Comparison of ENCODE assay signal across 8 mouse cellular contexts in the genomic region with DNA sequence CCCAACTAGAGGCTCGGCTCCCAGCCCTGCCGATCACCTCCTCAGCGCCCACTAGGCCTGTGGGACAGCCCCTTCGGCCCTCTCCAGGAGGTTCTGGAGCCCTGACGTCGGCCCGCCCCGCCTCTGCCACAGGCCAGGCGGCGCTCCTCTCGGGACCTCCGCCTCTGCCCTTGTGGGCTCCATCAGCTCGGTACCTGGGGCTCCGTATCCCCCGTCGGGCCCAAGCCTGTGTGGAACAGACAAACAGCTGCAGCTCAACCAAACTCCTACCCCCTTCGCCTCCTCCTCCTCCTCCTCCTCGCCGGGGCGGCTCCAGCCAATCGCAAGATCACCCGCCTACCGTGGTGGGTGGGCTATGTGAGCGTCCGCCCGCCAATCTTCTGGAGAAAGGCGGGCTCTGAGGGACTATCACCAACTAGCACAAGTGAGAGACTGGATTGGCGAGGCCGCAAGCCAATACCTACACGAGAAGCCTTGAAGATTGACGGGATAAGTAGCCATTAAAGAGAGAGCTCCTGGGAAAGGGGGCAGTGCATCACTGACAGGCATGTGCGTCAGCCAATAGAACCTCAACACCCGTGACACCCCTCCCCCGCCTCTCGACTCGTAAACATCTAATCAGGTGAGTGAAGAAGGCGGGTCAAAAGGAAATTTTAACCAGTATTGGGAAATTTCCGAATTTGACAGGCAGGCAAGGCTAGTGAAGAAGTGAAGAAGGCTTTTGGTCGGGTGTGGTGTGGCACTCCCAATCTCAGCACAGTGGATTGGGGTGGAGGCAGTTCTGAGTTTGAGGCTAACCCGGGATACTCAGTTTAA. TPM values are rescaled to one million over a fixed set of nuclear protein-coding genes. Genes with fewer than 3 reads are reported as not detected.
DNase-seq lines count a peak whose midpoint lies in the region; ATAC-seq and TF ChIP-seq lines count a peak whose summit lies in the region.

Gene Rab5b, minus strand, starts transcription at position 273 of the 816 bp plus-strand sequence.

- peak; percentile 100 for DNase-seq in MN1 (ENCODE audit: low spot score)
- DNase-seq in cerebellum, adult 9-10 months: peak; percentile 100
- DNase-seq in hindbrain, embryonic 10.5 days (ENCODE audit: low spot score): peak; percentile 99
- peak; percentile 100 for DNase-seq in layer of hippocampus, adult 9-11 months
- DNase-seq in lung, postnatal 0 days (ENCODE audit: low spot score): peak; percentile 100
- peak; percentile 97 for DNase-seq in ovary, postnatal 14 days (ENCODE audit: low spot score)
- DNase-seq in thymus, postnatal 14 days: peak; percentile 97

- H3K4me3 ChIP-seq in hindbrain, embryonic 10.5 days: peak within 1 kb of the TSS; percentile 83
- H3K4me3 ChIP-seq in lung, postnatal 0 days (ENCODE audit: low read depth, low read length): peak within 1 kb of the TSS; percentile 90

- H3K27me3 ChIP-seq in hindbrain, embryonic 10.5 days (ENCODE audit: insufficient read depth, poor library complexity, severe bottlenecking): no peaks in the 10 kb centered on the region
- H3K27me3 ChIP-seq in lung, postnatal 0 days (replicated peaks; ENCODE audit: insufficient read depth, low read length): no peaks in the 10 kb centered on the region

- H3K9ac ChIP-seq in lung, postnatal 0 days (replicated peaks; ENCODE audit: low read depth): peak within 1 kb of the TSS; percentile 96

- peak within 1 kb of the TSS; percentile 77 for H3K4me2 ChIP-seq in lung, postnatal 0 days (replicated peaks; ENCODE audit: low read depth, low read length)

- peak; percentile 97 for ATAC-seq in frontal cortex, adult (ENCODE audit: low TSS enrichment)
- peak; percentile 97 for ATAC-seq in lung, postnatal 0 days

- H3K27ac ChIP-seq in hindbrain, embryonic 10.5 days: peak within 1 kb of the TSS; percentile 98
- peak within 1 kb of the TSS; percentile 99 for H3K27ac ChIP-seq in lung, postnatal 0 days (ENCODE audit: low read length)

- 1% methylated on average over 40 of the region's 40 CpGs for WGBS in hindbrain, embryonic 10.5 days
- under 1% methylated on average over 37 of the region's 40 CpGs for WGBS in lung, postnatal 0 days

- peaks cover 17% of the 10 kb centered on the region for H3K4me1 ChIP-seq in hindbrain, embryonic 10.5 days (replicated peaks)
- H3K4me1 ChIP-seq in lung, postnatal 0 days (ENCODE audit: insufficient read depth, low read depth, low read length): 0 out of 2 replicates have a peak, but pooled peaks cover 4% of the 10 kb centered on the region

- TF ChIP-seq EP300 in lung, postnatal 0 days (IDR thresholded peaks at IDR 0.05): peak; percentile 81

- no peaks in the 10 kb centered on the region for H3K9me3 ChIP-seq in hindbrain, embryonic 10.5 days
- H3K9me3 ChIP-seq in lung, postnatal 0 days (ENCODE audit: low read length): no peaks in the 10 kb centered on the region

- H3K36me3 ChIP-seq in hindbrain, embryonic 10.5 days: peaks cover 42% of the 10 kb centered on the region
- peaks cover 13% of the 10 kb centered on the region for H3K36me3 ChIP-seq in lung, postnatal 0 days (ENCODE audit: insufficient read depth, low read length)

- 0 out of 2 replicates have a peak, but pooled peaks have one; percentile 13 for TF ChIP-seq CTCF in lung, postnatal 0 days (IDR thresholded peaks at IDR 0.05)

RNA-seq across cellular contexts. Expression of gene Rab5b, which starts in this region (rescaled TPM):
- polyA plus RNA-seq in hindbrain, embryonic 10.5 days (2016; fragmentation: Nextera tagmentation; extraction: Ambion mirVana): 73.5 and 86.0 TPM in 2 replicates
- 69.1 and 71.8 TPM in 2 replicates for polyA plus RNA-seq in lung, postnatal 0 days (2015; fragmentation: Nextera tagmentation; extraction: Ambion mirVana)

Comparison
In these comparisons a context has a peak if more than half of its experiments do, and no peak if none do; other contexts are left out.
1. Peak in every context shown above with its lines: DNase-seq, ATAC-seq, H3K4me3 ChIP-seq and H3K27ac ChIP-seq.